Mouse (Mus musculus): ENCODE data around the gene Adad2.

DNA sequence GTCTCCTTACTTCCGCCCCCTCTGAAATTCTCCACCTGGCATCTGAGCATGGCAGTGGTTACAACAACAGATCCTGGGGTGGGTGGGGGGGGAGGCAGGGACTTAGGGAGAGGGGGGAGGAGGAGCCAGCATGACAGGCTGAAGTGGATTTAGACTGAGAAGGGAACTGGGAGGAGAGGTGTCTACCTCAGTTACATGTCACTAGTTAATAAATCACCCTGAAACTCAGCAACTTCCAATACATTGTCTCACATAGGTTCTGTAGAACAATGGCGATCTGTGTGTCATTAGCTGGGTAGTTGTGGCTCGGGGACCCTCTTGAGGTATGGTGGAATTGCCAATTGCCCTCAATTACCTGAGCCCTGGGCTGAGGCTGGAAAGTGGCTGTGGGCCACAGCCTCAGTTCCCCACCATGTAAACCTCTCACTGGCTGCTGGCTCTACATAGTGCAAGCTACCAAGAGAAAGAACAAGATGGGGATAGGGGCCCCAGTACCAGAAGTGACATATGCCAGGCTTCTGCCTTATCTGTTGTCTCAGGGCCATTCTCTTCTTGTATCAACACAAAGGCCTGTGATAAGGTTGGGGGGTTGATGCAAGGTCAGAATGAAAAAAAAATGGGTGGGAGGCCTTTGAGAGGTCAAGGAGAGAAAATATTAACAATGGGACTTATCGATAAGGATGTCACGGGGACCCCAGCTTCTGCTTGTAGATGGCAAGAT, 31.9 kb upstream of the Adad2 start:
- TF ChIP-seq CTCF (IDR thresholded peaks at IDR 0.05; ENCODE audit: borderline replicate concordance, insufficient read depth, low read depth, low read length) (no peak), POLR2A (IDR thresholded peaks at IDR 0.05; ENCODE audit: borderline replicate concordance, insufficient read depth, low read length) (no peak)
